Mouse (Mus musculus) neural tube, embryonic 15.5 days (tissue): ENCODE data around the gene Per1. TPM values are rescaled to one million over a fixed set of nuclear protein-coding genes. Genes with fewer than 3 reads are reported as not detected.

Experiments used
- ATAC-seq: fragments of 200-750 bp; cut with Nextera tagmentation; 2 replicates; pipeline ENCODE4 v1.8.0; 2017; ENCODE audit warnings: mild to moderate bottlenecking, moderate TSS enrichment, moderate library complexity; ENCODE audit not compliant: low FRiP score
- H3K27ac ChIP-seq: fragments of 300-500 bp; sonication (generic); replicated peaks from 2 replicates; pipeline ENCODE4 v1.5.1; 2015; ENCODE audit warnings: mild to moderate bottlenecking, inconsistent platforms
- H3K27me3 ChIP-seq: fragments of 300-500 bp; sonication (generic); replicated peaks from 2 replicates; pipeline ENCODE4 v1.6.1; 2015; ENCODE audit warnings: inconsistent platforms
- H3K36me3 ChIP-seq: fragments of 300-500 bp; sonication (generic); 2 replicates; pipeline ENCODE4 v1.6.1; 2015; ENCODE audit warnings: inconsistent platforms
- H3K4me1 ChIP-seq: fragments of 300-500 bp; sonication (generic); 2 replicates; pipeline ENCODE4 v1.6.1; 2015; ENCODE audit warnings: inconsistent platforms
- H3K4me2 ChIP-seq: fragments of 300-500 bp; sonication (generic); 2 replicates; pipeline ENCODE4 v1.6.1; 2015; ENCODE audit warnings: inconsistent platforms, mild to moderate bottlenecking, moderate library complexity
- H3K4me3 ChIP-seq: fragments of 300-500 bp; sonication (generic); replicated peaks from 2 replicates; pipeline ENCODE4 v1.5.1; 2015; ENCODE audit warnings: mild to moderate bottlenecking, inconsistent platforms
- H3K9ac ChIP-seq: fragments of 300-500 bp; sonication (generic); replicated peaks from 2 replicates; pipeline ENCODE4 v1.6.1; 2015; ENCODE audit warnings: mild to moderate bottlenecking, inconsistent platforms
- H3K9me3 ChIP-seq: fragments of 300-500 bp; sonication (generic); replicated peaks from 2 replicates; pipeline ENCODE4 v1.6.1; 2016; ENCODE audit warnings: inconsistent platforms
- WGBS: fragments of 180-500 bp; shearing (Covaris S2); methylation state at CpG from one replicate; pipeline ENCODE4 v1.1.7; 2015; ENCODE audit warnings: mixed read lengths; 5-methylcytosine and 5-hydroxymethylcytosine counted together
- polyA plus RNA-seq: library from polyadenylated mRNA; unstranded; fragments of >200 nt; fragmentation: Nextera tagmentation; extraction: Ambion mirVana; gene quantifications from 2 replicates; pipeline ENCODE4 v1.2.1, GENCODE M21; 2015

Gene Per1
- polyA plus RNA-seq, 1 experiment from 2014 or later: 10.0 TPM

GRCm38 (mm10) chr11:69096987-69097900, 2.2 kb downstream of the Per1 start:
- Histone ChIP-seq H3K4me1 (peaks cover 70% of the 10 kb centered on the region), H3K4me3 (peak overlapping the region; percentile 50), H3K4me2 (peak overlapping the region; percentile 95), H3K9me3 (no peaks in the 10 kb centered on the region), H3K9ac (peak overlapping the region; percentile 21), H3K36me3 (peaks cover 22% of the 10 kb centered on the region), H3K27ac (peak overlapping the region; percentile 84), H3K27me3 (no peaks in the 10 kb centered on the region)
- 2% methylated on average over 29 of the region's 29 CpGs for WGBS
- no peak for ATAC-seq

GRCm38 (mm10) chr11:69098039-69098761, 3.2 kb downstream of the Per1 start:
- Histone ChIP-seq H3K27me3 (no peaks in the 10 kb centered on the region), H3K9me3 (no peaks in the 10 kb centered on the region), H3K27ac (peak overlapping the region; percentile 84), H3K36me3 (peaks cover 24% of the 10 kb centered on the region), H3K9ac (peak overlapping the region; percentile 72), H3K4me1 (peaks cover 67% of the 10 kb centered on the region), H3K4me2 (peak overlapping the region; percentile 95), H3K4me3 (peak overlapping the region; percentile 58)
- ATAC-seq: no peak
- 9% methylated on average over 8 of the region's 8 CpGs for WGBS

- H3K27me3 ChIP-seq: no peaks in the 10 kb centered on the region
- no peaks in the 10 kb centered on the region for H3K9me3 ChIP-seq
- peak overlapping the region; percentile 84 for H3K27ac ChIP-seq
- H3K4me3 ChIP-seq: peak overlapping the region; percentile 58
- H3K9ac ChIP-seq: peak overlapping the region; percentile 72
- peaks cover 67% of the 10 kb centered on the region for H3K4me1 ChIP-seq
- H3K4me2 ChIP-seq: peak overlapping the region; percentile 95
- WGBS: 0% methylated on average over 19 of the region's 19 CpGs
- H3K36me3 ChIP-seq: peaks cover 30% of the 10 kb centered on the region
- ATAC-seq: peak; percentile 15; the same call in 1 of the 2 replicates
Measured at GRCm38 (mm10) chr11:69098762-69099091, 3.7 kb downstream of the Per1 start.

- Histone ChIP-seq H3K4me3 (peak overlapping the region; percentile 58), H3K36me3 (peaks cover 36% of the 10 kb centered on the region), H3K9ac (peak overlapping the region; percentile 72), H3K4me1 (peaks cover 62% of the 10 kb centered on the region), H3K9me3 (no peaks in the 10 kb centered on the region), H3K4me2 (peak overlapping the region; percentile 95), H3K27me3 (no peaks in the 10 kb centered on the region), H3K27ac (peak overlapping the region; percentile 84)
- WGBS: 2% methylated on average over 22 of the region's 22 CpGs
- ATAC-seq: no peak
Measured at GRCm38 (mm10) chr11:69099177-69099914, 4.3 kb downstream of the Per1 start.

- peak overlapping the region; percentile 58 for H3K4me3 ChIP-seq
- peak overlapping the region; percentile 72 for H3K9ac ChIP-seq
- WGBS: under 1% methylated on average over 23 of the region's 23 CpGs
- peak overlapping the region; percentile 84 for H3K27ac ChIP-seq
- H3K36me3 ChIP-seq: peaks cover 41% of the 10 kb centered on the region
- H3K27me3 ChIP-seq: no peaks in the 10 kb centered on the region
- peaks cover 59% of the 10 kb centered on the region for H3K4me1 ChIP-seq
- H3K4me2 ChIP-seq: peak overlapping the region; percentile 95
- ATAC-seq: peak; percentile 19; the same call in 1 of the 2 replicates
- H3K9me3 ChIP-seq: no peaks in the 10 kb centered on the region
Measured at GRCm38 (mm10) chr11:69099915-69100345, 4.9 kb downstream of the Per1 start.

GRCm38 (mm10) chr11:69100639-69101360, 5.8 kb downstream of the Per1 start:
- Histone ChIP-seq H3K4me1 (peaks cover 53% of the 10 kb centered on the region), H3K27ac (no peak overlapping the region), H3K4me3 (peak overlapping the region; percentile 58), H3K9ac (peak overlapping the region; percentile 72), H3K36me3 (peaks cover 50% of the 10 kb centered on the region), H3K4me2 (peak overlapping the region; percentile 95), H3K9me3 (no peaks in the 10 kb centered on the region), H3K27me3 (no peaks in the 10 kb centered on the region)
- 91% methylated on average over 20 of the region's 20 CpGs for WGBS
- no peak for ATAC-seq

GRCm38 (mm10) chr11:69101604-69102402, 6.8 kb downstream of the Per1 start:
- no peak overlapping the region for H3K9ac ChIP-seq
- ATAC-seq: no peak
- H3K4me3 ChIP-seq: no peak overlapping the region
- H3K27ac ChIP-seq: no peak overlapping the region
- WGBS: 92% methylated on average over 21 of the region's 21 CpGs
- H3K4me2 ChIP-seq: no peak overlapping the region
- H3K27me3 ChIP-seq: no peaks in the 10 kb centered on the region
- H3K4me1 ChIP-seq: peaks cover 43% of the 10 kb centered on the region
- H3K9me3 ChIP-seq: no peaks in the 10 kb centered on the region
- peaks cover 58% of the 10 kb centered on the region for H3K36me3 ChIP-seq

- Histone ChIP-seq H3K9me3 (no peaks in the 10 kb centered on the region), H3K9ac (no peak overlapping the region), H3K27me3 (no peaks in the 10 kb centered on the region), H3K4me3 (no peak overlapping the region), H3K36me3 (peaks cover 63% of the 10 kb centered on the region), H3K4me2 (no peak overlapping the region), H3K4me1 (peaks cover 38% of the 10 kb centered on the region), H3K27ac (no peak overlapping the region)
- WGBS: 95% methylated on average over 7 of the region's 7 CpGs
- ATAC-seq: no peak
Measured at GRCm38 (mm10) chr11:69102403-69102725, 7.3 kb downstream of the Per1 start.

GRCm38 (mm10) chr11:69103121-69103520, 8.1 kb downstream of the Per1 start:
- Histone ChIP-seq H3K9me3 (no peaks in the 10 kb centered on the region), H3K4me3 (no peak overlapping the region), H3K27ac (no peak overlapping the region), H3K4me2 (no peak overlapping the region), H3K4me1 (peaks cover 30% of the 10 kb centered on the region), H3K9ac (0 out of 2 replicates have a peak overlapping the region, but pooled peaks have one; percentile 7), H3K27me3 (no peaks in the 10 kb centered on the region), H3K36me3 (peaks cover 71% of the 10 kb centered on the region)
- ATAC-seq: no peak
- WGBS: 96% methylated on average over 14 of the region's 14 CpGs
